In genomic region chr9:52168686-52169270, GRCm38 (mm10) we compare ENCODE assay signal across 8 mouse cellular contexts. TPM values are rescaled to one million over a fixed set of nuclear protein-coding genes. Genes with fewer than 3 reads are reported as not detected.
DNase-seq lines count a peak whose midpoint lies in the region; ATAC-seq and TF ChIP-seq lines count a peak whose summit lies in the region.

No protein-coding gene starts in this region.

- WGBS in hindbrain, embryonic 14.5 days, result under 1% methylated on average over 31 of the region's 34 CpGs
- 4% methylated on average over 26 of the region's 34 CpGs for WGBS in macrophage (ENCODE audit: missing documents)

- H3K27me3 ChIP-seq in hindbrain, embryonic 14.5 days (ENCODE audit: control insufficient read depth, insufficient read depth, low read length), result no peaks in the 10 kb centered on the region

- peak overlapping the region; percentile 99 for H3K9ac ChIP-seq in hindbrain, embryonic 14.5 days

- peaks cover 28% of the 10 kb centered on the region for H3K4me1 ChIP-seq in hindbrain, embryonic 14.5 days (replicated peaks; ENCODE audit: control insufficient read depth, insufficient read depth, low read length)

- H3K4me3 ChIP-seq in hindbrain, embryonic 14.5 days (replicated peaks; ENCODE audit: low read length), result peak overlapping the region; percentile 91
- H3K4me3 ChIP-seq in left cerebral cortex, adult 2 months, result peak overlapping the region; percentile 92
- H3K4me3 ChIP-seq in macrophage (ENCODE audit: inconsistent target), result peak overlapping the region; percentile 32

- H3K36me3 ChIP-seq in hindbrain, embryonic 14.5 days (replicated peaks; ENCODE audit: control insufficient read depth, insufficient read depth), result no peaks in the 10 kb centered on the region
- H3K36me3 ChIP-seq in macrophage (ENCODE audit: inconsistent target), result no peaks in the 10 kb centered on the region

- ATAC-seq in hindbrain, embryonic 14.5 days (ENCODE audit: low FRiP score), result peak; percentile 91
- no peak; the same call in 1 of the 2 replicates for ATAC-seq in erythroid progenitor cell, adult 5-6 weeks (replicated peaks; ENCODE audit: low FRiP score, poor library complexity, severe bottlenecking)

- peak overlapping the region; percentile 60 for H3K4me2 ChIP-seq in hindbrain, embryonic 14.5 days (replicated peaks)

- no peaks in the 10 kb centered on the region for H3K9me3 ChIP-seq in hindbrain, embryonic 14.5 days (ENCODE audit: control insufficient read depth, low read length)

- intact Hi-C loops in left cerebral cortex, adult 2 months (cut with DNase I), result loop anchor here (2.0 to 10.0 kb wide), 4 partner anchors 38 to 121 kb away; partner anchors contain the start of gene Rdx

- peak; percentile 26 for TF ChIP-seq CTCF in left cerebral cortex, adult 2 months (IDR thresholded peaks at IDR 0.05)

- H3K79me2 ChIP-seq in macrophage (ENCODE audit: inconsistent target), result peaks cover 41% of the 10 kb centered on the region

- peak; percentile 88 for DNase-seq in R1 (ENCODE audit: low read depth, low spot score)
- peak; percentile 78 for DNase-seq in cerebellum, adult 9-10 months
- DNase-seq in frontal cortex, postnatal 14 days (ENCODE audit: low spot score in 2 of 2), result peak; percentile 63 to 74
- peak; percentile 83 for DNase-seq in hindbrain, embryonic 14.5 days (ENCODE audit: low spot score)
- DNase-seq in left cerebral cortex, adult 2 months (ENCODE audit: extremely low spot score in 1 of 2, low spot score in 2 of 2), result peak; percentile 73 to 79
- peak; percentile 83 for DNase-seq in right cerebral cortex, postnatal 25 days

- peak overlapping the region; percentile 99 for H3K27ac ChIP-seq in hindbrain, embryonic 14.5 days
- H3K27ac ChIP-seq in left cerebral cortex, adult 2 months, result peak overlapping the region; percentile 94
- peak overlapping the region; percentile 36 for H3K27ac ChIP-seq in macrophage

RNA-seq across cellular contexts. Expression of gene Zc3h12c, which starts 0.4 kb away (rescaled TPM):
- polyA plus RNA-seq in hindbrain, embryonic 14.5 days (2014; fragmentation: Nextera tagmentation; extraction: Ambion mirVana), result 7.1 and 7.2 TPM in 2 replicates
- 10 to 100 TPM; 15.1 to 16.2 TPM for total RNA-seq in left cerebral cortex, adult 2 months (2021)
- 100 to 1,000 TPM in 11 of 26 experiments, 10 to 100 TPM in 15; 11.0 to 391 (median 76.0) TPM for total RNA-seq in macrophage (2018; cell fraction: chromatin; rRNA removed)
- total RNA-seq in macrophage (2018; cell fraction: cytosol; rRNA removed), result 100 to 1,000 TPM in 7 of 26 experiments, 10 to 100 TPM in 14, 1 to 10 TPM in 5; 8.9 to 172 (median 26.5) TPM
- total RNA-seq in macrophage (2018; cell fraction: nucleus; rRNA removed), result 100 to 1,000 TPM in 15 of 26 experiments, 10 to 100 TPM in 11; 20.7 to 445 (median 175) TPM
- 2.5 to 5.8 TPM (median 4.9 TPM) in 3 replicates for polyA plus RNA-seq in macrophage (2018)
- 0.84 and 1.1 TPM in 2 replicates for total RNA-seq in erythroid progenitor cell, adult 5-6 weeks (2015; ENCODE audit: low replicate concordance)
- total RNA-seq in erythroid progenitor cell, adult 5-6 weeks (2017; ENCODE audit: low replicate concordance), result not detected in 2 replicates

Comparison
In these comparisons a context has a peak if more than half of its experiments do, and no peak if none do; other contexts are left out.
1. H3K27ac ChIP-seq: peak in every context shown above with its lines; median percentile 99 in hindbrain, embryonic 14.5 days; 94 in left cerebral cortex, adult 2 months; 36 in macrophage.
2. H3K4me3 ChIP-seq: peak in every context shown above with its lines; median percentile 92 in left cerebral cortex, adult 2 months; 91 in hindbrain, embryonic 14.5 days; 32 in macrophage.
3. RNA of gene Zc3h12c, which starts 0.4 kb away (total RNA-seq): 15.1 to 16.2 TPM in left cerebral cortex, adult 2 months; 0.84 to 1.1 TPM in erythroid progenitor cell, adult 5-6 weeks; every median in the first group is over 4 times any median in the second.
4. Peak in every context shown above with its lines, with median percentiles within 50 percentile points of each other: DNase-seq.